In the genomic region with DNA sequence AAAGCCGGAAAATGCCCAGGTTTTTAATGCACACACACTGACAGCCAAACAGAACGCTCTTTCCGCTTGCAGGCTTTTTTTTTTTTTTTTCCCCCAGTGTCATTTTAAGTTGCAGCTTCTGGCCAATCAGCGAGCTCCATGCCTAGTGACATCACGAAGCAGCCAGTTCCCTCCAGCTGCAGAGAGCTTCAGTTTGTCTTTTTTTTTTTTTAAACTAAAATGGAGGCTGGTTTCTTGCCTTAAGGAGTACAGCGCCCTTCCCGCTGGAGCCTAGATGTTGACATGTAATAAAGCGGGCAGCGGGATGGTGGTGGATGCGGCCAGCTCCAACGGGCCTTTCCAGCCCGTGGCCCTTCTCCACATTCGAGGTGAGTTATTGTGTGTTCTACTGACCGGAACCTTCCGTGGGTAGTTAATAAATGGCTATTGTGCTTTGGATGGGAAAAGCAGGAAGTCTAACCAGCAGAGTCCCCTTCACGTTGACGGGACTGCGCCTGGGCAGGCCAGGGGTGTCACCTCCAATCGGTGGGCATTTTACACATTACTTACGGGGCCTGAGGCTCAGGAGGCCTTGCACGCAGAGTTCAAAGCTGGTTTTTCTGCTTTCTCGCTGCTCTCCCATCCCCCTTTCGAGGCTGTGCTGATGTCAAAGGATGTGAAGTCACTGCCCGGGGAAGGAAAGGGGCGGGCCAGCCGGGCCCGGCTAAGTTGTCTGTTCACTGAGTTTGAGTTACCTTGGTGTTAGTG, we compare ENCODE assay signal across 8 mouse cellular contexts. TPM values are rescaled to one million over a fixed set of nuclear protein-coding genes. Genes with fewer than 3 reads are reported as not detected.
DNase-seq lines count a peak whose midpoint lies in the region; ATAC-seq lines count a peak whose summit lies in the region.

No protein-coding gene starts in this region.

- peak overlapping the region; percentile 69 for H3K4me3 ChIP-seq in forebrain, embryonic 11.5 days (ENCODE audit: low read depth, low read length)
- H3K4me3 ChIP-seq in heart, embryonic 16.5 days (ENCODE audit: low read length) = peak overlapping the region; percentile 81
- H3K4me3 ChIP-seq in liver, embryonic 15.5 days (replicated peaks) = peak overlapping the region; percentile 70
- peak overlapping the region; percentile 49 for H3K4me3 ChIP-seq in neural tube, embryonic 12.5 days

- H3K27ac ChIP-seq in forebrain, embryonic 11.5 days (ENCODE audit: low read depth, low read length) = peak overlapping the region; percentile 96
- H3K27ac ChIP-seq in heart, embryonic 16.5 days (ENCODE audit: low read length) = peak overlapping the region; percentile 100
- peak overlapping the region; percentile 97 for H3K27ac ChIP-seq in liver, embryonic 15.5 days (replicated peaks)
- peak overlapping the region; percentile 83 for H3K27ac ChIP-seq in neural tube, embryonic 12.5 days

- peak; percentile 80 for ATAC-seq in forebrain, embryonic 11.5 days (replicated peaks; ENCODE audit: low FRiP score)
- ATAC-seq in heart, embryonic 16.5 days (replicated peaks; ENCODE audit: extremely low read depth, insufficient read depth, low FRiP score) = peak; percentile 80
- peak; percentile 77 for ATAC-seq in liver, embryonic 15.5 days (ENCODE audit: insufficient read depth)
- ATAC-seq in neural tube, embryonic 12.5 days (ENCODE audit: low FRiP score, low read depth) = peak; percentile 92

- peak overlapping the region; percentile 85 for H3K9ac ChIP-seq in forebrain, embryonic 11.5 days (ENCODE audit: low read length)
- H3K9ac ChIP-seq in heart, embryonic 16.5 days (ENCODE audit: low read length) = peak overlapping the region; percentile 89
- H3K9ac ChIP-seq in liver, embryonic 15.5 days = peak overlapping the region; percentile 73
- peak overlapping the region; percentile 72 for H3K9ac ChIP-seq in neural tube, embryonic 12.5 days

- peak; percentile 85 to 88 for DNase-seq in CD8-positive naive resting alpha-beta T cell, adult 2 months (ENCODE audit: low read depth in 2 of 2, low spot score in 2 of 2)
- peak; percentile 86 for DNase-seq in c-Kit-positive CD71-positive TER-119-negative erythroid progenitor cells, embryonic 14.5 days (ENCODE audit: low read depth)
- peak; percentile 85 for DNase-seq in forebrain, embryonic 11.5 days (ENCODE audit: low spot score)
- peak; percentile 86 to 92 for DNase-seq in kidney, postnatal 36 days
- DNase-seq in telencephalon, adult 2 months (ENCODE audit: low read depth, low spot score) = peak; percentile 95

- WGBS in forebrain, embryonic 11.5 days = 0% methylated on average over 27 of the region's 27 CpGs
- WGBS in heart, embryonic 16.5 days = under 1% methylated on average over 27 of the region's 27 CpGs
- under 1% methylated on average over 27 of the region's 27 CpGs for WGBS in liver, embryonic 15.5 days (ENCODE audit: insufficient replicate concordance)
- under 1% methylated on average over 27 of the region's 27 CpGs for WGBS in neural tube, embryonic 12.5 days

- no peaks in the 10 kb centered on the region for H3K9me3 ChIP-seq in forebrain, embryonic 11.5 days (ENCODE audit: control insufficient read depth, low read length)
- H3K9me3 ChIP-seq in heart, embryonic 16.5 days (replicated peaks; ENCODE audit: control insufficient read depth, low read length) = no peaks in the 10 kb centered on the region
- H3K9me3 ChIP-seq in liver, embryonic 15.5 days (replicated peaks) = no peaks in the 10 kb centered on the region
- peaks cover 5% of the 10 kb centered on the region; the same call in 1 of the 2 replicates for H3K9me3 ChIP-seq in neural tube, embryonic 12.5 days

- H3K36me3 ChIP-seq in forebrain, embryonic 11.5 days (ENCODE audit: control insufficient read depth, insufficient read depth, low read length) = no peaks in the 10 kb centered on the region; the same call in 1 of the 2 replicates
- H3K36me3 ChIP-seq in heart, embryonic 16.5 days (ENCODE audit: control insufficient read depth, insufficient read depth) = peaks cover 4% of the 10 kb centered on the region
- H3K36me3 ChIP-seq in liver, embryonic 15.5 days (replicated peaks) = peaks cover 8% of the 10 kb centered on the region
- H3K36me3 ChIP-seq in neural tube, embryonic 12.5 days = peaks cover 16% of the 10 kb centered on the region

- no peaks in the 10 kb centered on the region; the same call in 1 of the 2 replicates for H3K4me1 ChIP-seq in forebrain, embryonic 11.5 days (replicated peaks; ENCODE audit: control insufficient read depth, insufficient read depth, low read length)
- peaks cover 46% of the 10 kb centered on the region for H3K4me1 ChIP-seq in heart, embryonic 16.5 days (ENCODE audit: control insufficient read depth, insufficient read depth, low read length)
- H3K4me1 ChIP-seq in liver, embryonic 15.5 days (replicated peaks) = peaks cover 55% of the 10 kb centered on the region
- peaks cover 32% of the 10 kb centered on the region for H3K4me1 ChIP-seq in neural tube, embryonic 12.5 days

- no peaks in the 10 kb centered on the region for H3K27me3 ChIP-seq in forebrain, embryonic 11.5 days (ENCODE audit: control insufficient read depth, insufficient read depth, low read length)
- H3K27me3 ChIP-seq in heart, embryonic 16.5 days (ENCODE audit: control insufficient read depth, insufficient read depth, low read length) = no peaks in the 10 kb centered on the region
- H3K27me3 ChIP-seq in liver, embryonic 15.5 days = no peaks in the 10 kb centered on the region
- no peaks in the 10 kb centered on the region for H3K27me3 ChIP-seq in neural tube, embryonic 12.5 days (replicated peaks)

- H3K4me2 ChIP-seq in forebrain, embryonic 11.5 days (ENCODE audit: low read depth, low read length, severe bottlenecking) = peak overlapping the region; percentile 93
- peak overlapping the region; percentile 70 for H3K4me2 ChIP-seq in heart, embryonic 16.5 days (ENCODE audit: low read depth, low read length)
- H3K4me2 ChIP-seq in liver, embryonic 15.5 days = peak overlapping the region; percentile 84
- peak overlapping the region; percentile 79 for H3K4me2 ChIP-seq in neural tube, embryonic 12.5 days (replicated peaks)

RNA-seq across cellular contexts. Expression of a gene that starts 38.8 kb away (rescaled TPM):
- polyA plus RNA-seq in forebrain, embryonic 11.5 days (2014; fragmentation: Nextera tagmentation; extraction: Ambion mirVana) = 163 TPM in 2 replicates
- polyA plus RNA-seq in heart, embryonic 16.5 days (2015; fragmentation: Nextera tagmentation; extraction: Ambion mirVana) = 130 and 132 TPM in 2 replicates
- 64.2 and 66.0 TPM in 2 replicates for polyA plus RNA-seq in liver, embryonic 15.5 days (2015; fragmentation: Nextera tagmentation; extraction: Ambion mirVana)
- 151 and 160 TPM in 2 replicates for polyA plus RNA-seq in neural tube, embryonic 12.5 days (2016; fragmentation: Nextera tagmentation; extraction: Ambion mirVana)

Comparison
In these comparisons a context has a peak if more than half of its experiments do, and no peak if none do; other contexts are left out.
1. Peak in every context shown above with its lines: DNase-seq, ATAC-seq, H3K4me3 ChIP-seq and H3K27ac ChIP-seq.